20 mouse cellular contexts compared by ENCODE assay signal in the genomic region with DNA sequence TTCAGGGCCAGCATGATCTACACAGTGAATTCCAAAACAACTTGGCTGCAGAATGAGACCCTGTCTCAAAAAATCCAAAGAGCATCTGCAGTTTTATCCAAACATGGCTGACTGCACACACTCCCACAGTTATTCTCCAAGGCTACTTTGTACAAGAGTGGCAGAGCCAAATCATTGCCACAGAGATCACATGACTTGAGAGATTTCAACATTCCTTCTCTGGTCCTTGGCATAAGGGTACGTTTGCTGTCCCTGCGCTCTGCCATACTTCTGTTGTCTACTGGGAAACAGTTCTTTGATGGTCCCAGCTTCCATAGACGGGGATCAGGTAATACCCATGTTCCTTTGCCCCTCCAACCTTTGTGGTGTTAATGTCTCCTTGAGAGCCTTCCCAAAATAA. TPM values are rescaled to one million over a fixed set of nuclear protein-coding genes. Genes with fewer than 3 reads are reported as not detected.
DNase-seq lines count a peak whose midpoint lies in the region; ATAC-seq lines count a peak whose summit lies in the region.
"Had no signal": no experiment of that assay in that cellular context is flagged by ENCODE, and none has a peak within 500 bp of the region (broad histone marks: within the 10 kb centered on the region; RNA-seq: fewer than 3 reads in every experiment).

No protein-coding gene starts in this region.

- DNase-seq in adrenal gland, postnatal 10 days, result peak; percentile 38
- DNase-seq in adrenal gland, postnatal 25 days, result no peak
- DNase-seq in adipocyte (ENCODE audit: low spot score), result peak; percentile 63
- peak; percentile 62 for DNase-seq in gonadal fat pad, adult 2 months (ENCODE audit: low read depth)
- no peak for DNase-seq in lung, postnatal 10 days
- DNase-seq: cerebellum, adult 11 months; cerebellum, adult 2 months; cerebellum, adult 9-11 months; cerebellum, postnatal 25 days; gastrocnemius, postnatal 10 days; gastrocnemius, postnatal 36 days; heart, postnatal 10 days; heart, postnatal 36 days; kidney, adult 11 months had no signal

- no peak for ATAC-seq in erythroid progenitor cell, adult 5-6 weeks (replicated peaks; ENCODE audit: low FRiP score, poor library complexity, severe bottlenecking)
- ATAC-seq: CD4-positive, CD25-positive, alpha-beta regulatory T cell, adult 4 months; forebrain, embryonic 15.5 days; hindbrain, embryonic 16.5 days; intestine, embryonic 15.5 days had no signal

RNA-seq across cellular contexts. Expression of gene Ntrk3, which starts 30.7 kb away (rescaled TPM):
- total RNA-seq in adrenal gland, postnatal 10 days (2021), result 10 to 100 TPM; 26.7 to 52.1 TPM
- total RNA-seq in adrenal gland, postnatal 25 days (2021), result 17.4 and 24.3 TPM in 2 replicates
- 12.7 and 12.8 TPM in 2 replicates for polyA plus RNA-seq in gonadal fat pad, adult 2 months (2012; rRNA removed)
- total RNA-seq in erythroid progenitor cell, adult 5-6 weeks (2015; ENCODE audit: low replicate concordance), result not detected in 2 replicates
- 0.45 and 1.2 TPM in 2 replicates for total RNA-seq in erythroid progenitor cell, adult 5-6 weeks (2017; ENCODE audit: low replicate concordance)
- total RNA-seq: common myeloid progenitor, adult 5-6 weeks had no signal

Comparison
In these comparisons a context has a peak if more than half of its experiments do, and no peak if none do; other contexts are left out.
1. DNase-seq: peak in adrenal gland, postnatal 10 days (single experiment), adipocyte (single experiment) and gonadal fat pad, adult 2 months (single experiment); none in adrenal gland, postnatal 25 days (single experiment) and lung, postnatal 10 days (single experiment).